Mouse (Mus musculus) midbrain, embryonic 11.5 days (tissue): Measurements from ENCODE around the gene Chst15. TPM values are rescaled to one million over a fixed set of nuclear protein-coding genes. Genes with fewer than 3 reads are reported as not detected.

ENCODE experiments used
- ATAC-seq: fragments of 200-750 bp; cut with Nextera tagmentation; 2 replicates; pipeline ENCODE4 v1.8.0; 2017; ENCODE audit warnings: moderate TSS enrichment, moderate library complexity; ENCODE audit not compliant: low FRiP score
- DNase-seq: peaks from one replicate; pipeline ENCODE4 v3.0.0; 2015; ENCODE audit warnings: low spot score; ENCODE audit errors: missing footprints
- H3K27ac ChIP-seq: fragments of 300-500 bp; sonication (generic); 2 replicates; pipeline ENCODE4 v1.5.1; 2014; ENCODE audit warnings: low read depth, low read length
- H3K27me3 ChIP-seq: fragments of 300-500 bp; sonication (generic); 2 replicates; pipeline ENCODE4 v1.6.1; 2014; ENCODE audit warnings: mild to moderate bottlenecking, low read length, moderate library complexity, mixed read lengths; ENCODE audit not compliant: control insufficient read depth, insufficient read depth
- H3K36me3 ChIP-seq: fragments of 300-500 bp; sonication (generic); 2 replicates; pipeline ENCODE4 v1.6.1; 2014; ENCODE audit warnings: mild to moderate bottlenecking, low read length, moderate library complexity, mixed read lengths; ENCODE audit not compliant: control insufficient read depth, insufficient read depth
- H3K4me1 ChIP-seq: fragments of 300-500 bp; sonication (generic); 2 replicates; pipeline ENCODE4 v1.6.1; 2014; ENCODE audit warnings: low read length; ENCODE audit not compliant: control insufficient read depth, insufficient read depth
- H3K4me2 ChIP-seq: fragments of 300-500 bp; sonication (generic); 2 replicates; pipeline ENCODE4 v1.6.1; 2014; ENCODE audit warnings: mild to moderate bottlenecking, moderate library complexity
- H3K4me3 ChIP-seq: fragments of 300-500 bp; sonication (generic); 2 replicates; pipeline ENCODE4 v1.5.1; 2014; ENCODE audit warnings: low read depth, low read length
- H3K9ac ChIP-seq: fragments of 300-500 bp; sonication (generic); 2 replicates; pipeline ENCODE4 v1.6.1; 2014; ENCODE audit warnings: low read length
- H3K9me3 ChIP-seq: fragments of 300-500 bp; sonication (generic); 2 replicates; pipeline ENCODE4 v1.6.1; 2016; ENCODE audit warnings: low read length; ENCODE audit not compliant: control insufficient read depth
- whole genome bisulfite sequencing: fragments of 180-500 bp; shearing (Covaris S2); extraction: QIAGEN DNeasy Blood & Tissue Kit; methylation state at CpG from one replicate; pipeline ENCODE4 v1.1.7; 2014; 5-methylcytosine and 5-hydroxymethylcytosine counted together
- polyA plus RNA-seq: library from polyadenylated mRNA; unstranded; fragments of >200 nt; fragmentation: Nextera tagmentation; extraction: Ambion mirVana; gene quantifications from 2 replicates; pipeline ENCODE4 v1.2.1, GENCODE M21; 2014

Gene Chst15
- polyA plus RNA-seq, 1 experiment from 2014 or later, result 18.0 TPM

- Histone ChIP-seq H3K9me3 (no peaks in the 10 kb centered on the region), H3K4me3 (no peak overlapping the region), H3K36me3 (no peaks in the 10 kb centered on the region), H3K27ac (no peak overlapping the region), H3K4me2 (no peak overlapping the region), H3K9ac (no peak overlapping the region), H3K27me3 (no peaks in the 10 kb centered on the region), H3K4me1 (no peaks in the 10 kb centered on the region)
- DNase-seq (no peak), ATAC-seq (no peak)
- WGBS, result 71% methylated on average over 2 of the region's 2 CpGs
Measured at GRCm38 (mm10) chr7:132343146-132343545, 26.1 kb upstream of the Chst15 start.

GRCm38 (mm10) chr7:132339041-132339839, 22.2 kb upstream of the Chst15 start:
- Histone ChIP-seq H3K27me3 (no peaks in the 10 kb centered on the region), H3K9me3 (no peaks in the 10 kb centered on the region), H3K9ac (no peak overlapping the region), H3K36me3 (no peaks in the 10 kb centered on the region), H3K4me2 (no peak overlapping the region), H3K27ac (no peak overlapping the region), H3K4me3 (no peak overlapping the region), H3K4me1 (peaks cover 5% of the 10 kb centered on the region)
- no peak for DNase-seq
- no peak for ATAC-seq
- 88% methylated on average over 14 of the region's 14 CpGs for WGBS

- H3K27ac ChIP-seq, result no peak overlapping the region
- H3K27me3 ChIP-seq, result no peaks in the 10 kb centered on the region
- no peak overlapping the region for H3K4me3 ChIP-seq
- DNase-seq (no peak), ATAC-seq (no peak)
- no peaks in the 10 kb centered on the region for H3K9me3 ChIP-seq
- H3K36me3 ChIP-seq, result no peaks in the 10 kb centered on the region
- 67% methylated on average over 6 of the region's 6 CpGs for WGBS
- peaks cover 5% of the 10 kb centered on the region for H3K4me1 ChIP-seq
- H3K4me2 ChIP-seq, result no peak overlapping the region
- H3K9ac ChIP-seq, result no peak overlapping the region
Measured at GRCm38 (mm10) chr7:132338350-132338749, 21.3 kb upstream of the Chst15 start.

GRCm38 (mm10) chr7:132337268-132337917, 20.4 kb upstream of the Chst15 start:
- H3K9me3 ChIP-seq, result no peaks in the 10 kb centered on the region
- no peak overlapping the region for H3K4me3 ChIP-seq
- H3K27me3 ChIP-seq, result no peaks in the 10 kb centered on the region
- 73% methylated on average over 11 of the region's 11 CpGs for WGBS
- no peak for ATAC-seq
- no peak overlapping the region for H3K27ac ChIP-seq
- H3K4me2 ChIP-seq, result no peak overlapping the region
- H3K9ac ChIP-seq, result no peak overlapping the region
- peaks cover 5% of the 10 kb centered on the region for H3K4me1 ChIP-seq
- no peaks in the 10 kb centered on the region for H3K36me3 ChIP-seq
- no peak for DNase-seq

- WGBS, result 68% methylated on average over 3 of the region's 3 CpGs
- Histone ChIP-seq H3K4me2 (no peak overlapping the region), H3K27ac (no peak overlapping the region)
Measured at GRCm38 (mm10) chr7:132336781-132337180, 19.8 kb upstream of the Chst15 start.

GRCm38 (mm10) chr7:132335367-132335766, 18.3 kb upstream of the Chst15 start:
- no peak for DNase-seq

More at GRCm38 (mm10) chr7:132336781-132337180, 19.8 kb upstream of the Chst15 start:
- Histone ChIP-seq H3K36me3 (no peaks in the 10 kb centered on the region), H3K27me3 (no peaks in the 10 kb centered on the region), H3K9ac (no peak overlapping the region), H3K4me1 (peaks cover 7% of the 10 kb centered on the region), H3K9me3 (no peaks in the 10 kb centered on the region), H3K4me3 (no peak overlapping the region)
- ATAC-seq, result no peak
- DNase-seq, result no peak

GRCm38 (mm10) chr7:132333078-132333477, 16.1 kb upstream of the Chst15 start:
- H3K27me3 ChIP-seq, result no peaks in the 10 kb centered on the region
- 82% methylated on average over 1 of the region's 1 CpGs for WGBS
- H3K4me2 ChIP-seq, result no peak overlapping the region
- peaks cover 7% of the 10 kb centered on the region for H3K4me1 ChIP-seq
- no peaks in the 10 kb centered on the region for H3K9me3 ChIP-seq
- ATAC-seq (no peak), DNase-seq (no peak)
- H3K4me3 ChIP-seq, result no peak overlapping the region
- H3K9ac ChIP-seq, result no peak overlapping the region
- H3K27ac ChIP-seq, result no peak overlapping the region
- no peaks in the 10 kb centered on the region for H3K36me3 ChIP-seq

More at GRCm38 (mm10) chr7:132335367-132335766, 18.3 kb upstream of the Chst15 start:
- ATAC-seq, result no peak
- Histone ChIP-seq H3K4me1 (peaks cover 7% of the 10 kb centered on the region), H3K27me3 (no peaks in the 10 kb centered on the region), H3K9me3 (no peaks in the 10 kb centered on the region), H3K27ac (no peak overlapping the region), H3K36me3 (no peaks in the 10 kb centered on the region), H3K9ac (no peak overlapping the region), H3K4me3 (no peak overlapping the region), H3K4me2 (no peak overlapping the region)
- 98% methylated on average over 4 of the region's 4 CpGs for WGBS

- 58% methylated on average over 11 of the region's 11 CpGs for WGBS
- ATAC-seq (no peak), DNase-seq (no peak)
- no peaks in the 10 kb centered on the region for H3K36me3 ChIP-seq
- H3K4me1 ChIP-seq, result peaks cover 2% of the 10 kb centered on the region; the same call in 1 of the 2 replicates
- H3K9me3 ChIP-seq, result no peaks in the 10 kb centered on the region
- H3K4me2 ChIP-seq, result no peak overlapping the region
- H3K27me3 ChIP-seq, result no peaks in the 10 kb centered on the region
- H3K4me3 ChIP-seq, result no peak overlapping the region
- no peak overlapping the region for H3K27ac ChIP-seq
- H3K9ac ChIP-seq, result no peak overlapping the region
Measured at GRCm38 (mm10) chr7:132332176-132332575, 15.1 kb upstream of the Chst15 start.

GRCm38 (mm10) chr7:132330179-132330578, 13.2 kb upstream of the Chst15 start:
- Histone ChIP-seq H3K4me2 (no peak overlapping the region), H3K36me3 (no peaks in the 10 kb centered on the region), H3K9ac (no peak overlapping the region), H3K4me1 (peaks cover 2% of the 10 kb centered on the region; the same call in 1 of the 2 replicates), H3K27me3 (no peaks in the 10 kb centered on the region), H3K9me3 (no peaks in the 10 kb centered on the region), H3K4me3 (no peak overlapping the region), H3K27ac (no peak overlapping the region)
- DNase-seq (no peak), ATAC-seq (no peak)
- 73% methylated on average over 1 of the region's 1 CpGs for WGBS
